Mouse (Mus musculus) B cell, adult 62 days (primary cell): ENCODE data around the gene Vti1a. TPM values are rescaled to one million over a fixed set of nuclear protein-coding genes. Genes with fewer than 3 reads are reported as not detected.

ENCODE experiments used
- total RNA-seq: library from RNA; stranded (reverse); gene quantifications from 4 replicates; pipeline ENCODE4 v1.2.4, GENCODE M21; 2023

The Vti1a gene
- 40.4 to 52.5 TPM (median 46.3 TPM) in 4 replicates for total RNA-seq

GRCm38 (mm10) chr19:55316109-55316714, at the start of gene Vti1a:
TSS of gene Vti1a (plus strand) at chr19:55316295.

GRCm38 (mm10) chr19:55315452-55316108, 515 bp upstream of the Vti1a start, which contains the start of gene Zdhhc6:
TSS of gene Zdhhc6 (minus strand) at chr19:55316032.

Other genes with a start within 250 kb of the Vti1a start
- 10.9 to 12.3 TPM (median 11.6 TPM) in 4 replicates for gene Gpam, start 189.1 kb upstream of the Vti1a start, total RNA-seq
- not detected in 4 replicates for gene Tectb, start 135.6 kb upstream of the Vti1a start, total RNA-seq
- not detected in 4 replicates for gene Gucy2g, start 75.1 kb upstream of the Vti1a start, total RNA-seq
- gene Acsl5, start 64.4 kb upstream of the Vti1a start, total RNA-seq, result 35.9 to 40.6 TPM (median 38.0 TPM) in 4 replicates
- 29.7 to 34.8 TPM (median 32.1 TPM) in 4 replicates for gene Zdhhc6, start 263 bp upstream of the Vti1a start, total RNA-seq